Mouse (Mus musculus) limb, embryonic 14.5 days (tissue): ENCODE measurements at regions not wholly inside any gene's neighbourhood (a gene's known extent, or its start where the extent isn't known, plus 50 kb on each side); places are given as distances from the start of the nearest gene placed in this dataset.

Experiments used
- ATAC-seq: fragments of 200-750 bp; cut with Nextera tagmentation; 2 replicates; pipeline ENCODE4 v1.8.0; 2017; ENCODE audit warnings: low read depth, moderate number of reproducible peaks, moderate TSS enrichment; ENCODE audit not compliant: low FRiP score
- DNase-seq: peaks from one replicate; pipeline ENCODE4 v3.0.0-alpha.2; 2015; ENCODE audit warnings: low spot score
- H3K27ac ChIP-seq: fragments of 300-500 bp; sonication (generic); replicated peaks from 2 replicates; pipeline ENCODE4 v1.5.1; 2014; ENCODE audit warnings: low read depth, mild to moderate bottlenecking, low read length, moderate library complexity, mixed read lengths
- H3K27me3 ChIP-seq: fragments of 300-500 bp; sonication (generic); 2 replicates; pipeline ENCODE4 v1.6.1; 2014; ENCODE audit warnings: low read length, mixed read lengths; ENCODE audit not compliant: control insufficient read depth, insufficient read depth
- H3K36me3 ChIP-seq: fragments of 300-500 bp; sonication (generic); 2 replicates; pipeline ENCODE4 v1.6.1; 2014; ENCODE audit warnings: mild to moderate bottlenecking, low read length, moderate library complexity, mixed read lengths; ENCODE audit not compliant: control insufficient read depth, insufficient read depth
- H3K4me1 ChIP-seq: fragments of 300-500 bp; sonication (generic); 2 replicates; pipeline ENCODE4 v1.6.1; 2014; ENCODE audit warnings: antibody characterized with exemption, low read length, mixed read lengths; ENCODE audit not compliant: control insufficient read depth, insufficient read depth
- H3K4me2 ChIP-seq: fragments of 300-500 bp; sonication (generic); replicated peaks from 2 replicates; pipeline ENCODE4 v1.6.1; 2014; ENCODE audit warnings: low read depth, mild to moderate bottlenecking, low read length, moderate library complexity; ENCODE audit not compliant: severe bottlenecking
- H3K4me3 ChIP-seq: fragments of 300-500 bp; sonication (generic); replicated peaks from 2 replicates; pipeline ENCODE4 v1.5.1; 2014; ENCODE audit warnings: low read length
- H3K9ac ChIP-seq: fragments of 300-500 bp; sonication (generic); 2 replicates; pipeline ENCODE4 v1.6.1; 2014; ENCODE audit warnings: mild to moderate bottlenecking, low read depth, low read length, moderate library complexity; ENCODE audit not compliant: severe bottlenecking
- H3K9me3 ChIP-seq: fragments of 300-500 bp; sonication (generic); 2 replicates; pipeline ENCODE4 v1.6.1; 2016; ENCODE audit warnings: low read length; ENCODE audit not compliant: control insufficient read depth
- POLR2A ChIP-seq: fragments of 200-500 bp; IDR thresholded peaks from 2 replicates; pipeline ENCODE4 v1.8.0; 2012; ENCODE audit warnings: inconsistent platforms, mild to moderate bottlenecking, moderate library complexity, borderline replicate concordance; ENCODE audit not compliant: insufficient read depth, insufficient read length; ENCODE audit errors: extremely low read depth
- WGBS: fragments of 180-500 bp; shearing (Covaris S2); extraction: QIAGEN DNeasy Blood & Tissue Kit; methylation state at CpG from one replicate; pipeline ENCODE4 v1.1.7; 2014; 5-methylcytosine and 5-hydroxymethylcytosine counted together

DNA sequence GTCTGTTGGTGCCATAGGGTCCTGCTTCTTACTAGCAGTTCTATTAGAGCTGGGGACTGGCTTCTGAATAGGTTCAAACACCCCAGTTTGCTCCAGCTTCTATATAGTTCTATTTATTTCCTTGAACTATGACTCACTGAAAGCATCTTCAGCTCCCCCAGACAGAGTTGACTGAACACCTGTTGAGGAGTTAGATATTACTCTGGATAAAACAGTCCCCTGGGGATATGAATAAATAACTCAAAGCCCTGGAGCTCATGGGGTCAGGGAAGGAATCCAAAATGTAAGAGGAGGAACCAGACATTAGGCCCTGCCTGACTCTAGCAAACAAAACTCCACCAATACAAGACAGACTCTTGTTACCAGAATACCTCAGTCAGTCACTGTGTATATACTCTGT, 341.4 kb downstream of the Gm49356 start:
- Histone ChIP-seq H3K4me1 (no peaks in the 10 kb centered on the region), H3K36me3 (no peaks in the 10 kb centered on the region), H3K4me3 (no peak overlapping the region), H3K9me3 (no peaks in the 10 kb centered on the region; the same call in 1 of the 2 replicates), H3K27ac (no peak overlapping the region), H3K4me2 (no peak overlapping the region), H3K9ac (no peak overlapping the region), H3K27me3 (no peaks in the 10 kb centered on the region)
- no peak for TF ChIP-seq POLR2A
- DNase-seq (no peak), ATAC-seq (no peak)

GRCm38 (mm10) chr15:59231703-59232102, 342.6 kb downstream of the Gm49356 start:
- no peaks in the 10 kb centered on the region for H3K27me3 ChIP-seq
- TF ChIP-seq POLR2A = no peak
- H3K9ac ChIP-seq = no peak overlapping the region
- ATAC-seq (no peak), DNase-seq (no peak)
- H3K9me3 ChIP-seq = no peaks in the 10 kb centered on the region; the same call in 1 of the 2 replicates
- H3K27ac ChIP-seq = no peak overlapping the region
- no peaks in the 10 kb centered on the region for H3K4me1 ChIP-seq
- no peaks in the 10 kb centered on the region for H3K36me3 ChIP-seq
- no peak overlapping the region for H3K4me2 ChIP-seq
- H3K4me3 ChIP-seq = no peak overlapping the region
- WGBS = 76% methylated on average over 1 of the region's 1 CpGs

- Histone ChIP-seq H3K4me1 (no peaks in the 10 kb centered on the region), H3K27ac (no peak overlapping the region), H3K9me3 (no peaks in the 10 kb centered on the region; the same call in 1 of the 2 replicates), H3K9ac (no peak overlapping the region), H3K4me3 (no peak overlapping the region), H3K4me2 (no peak overlapping the region), H3K36me3 (no peaks in the 10 kb centered on the region), H3K27me3 (no peaks in the 10 kb centered on the region)
- WGBS = 85% methylated on average over 5 of the region's 5 CpGs
- DNase-seq (no peak), ATAC-seq (no peak)
- no peak for TF ChIP-seq POLR2A
Observed at GRCm38 (mm10) chr15:59232290-59232689, 343.2 kb downstream of the Gm49356 start.

DNA sequence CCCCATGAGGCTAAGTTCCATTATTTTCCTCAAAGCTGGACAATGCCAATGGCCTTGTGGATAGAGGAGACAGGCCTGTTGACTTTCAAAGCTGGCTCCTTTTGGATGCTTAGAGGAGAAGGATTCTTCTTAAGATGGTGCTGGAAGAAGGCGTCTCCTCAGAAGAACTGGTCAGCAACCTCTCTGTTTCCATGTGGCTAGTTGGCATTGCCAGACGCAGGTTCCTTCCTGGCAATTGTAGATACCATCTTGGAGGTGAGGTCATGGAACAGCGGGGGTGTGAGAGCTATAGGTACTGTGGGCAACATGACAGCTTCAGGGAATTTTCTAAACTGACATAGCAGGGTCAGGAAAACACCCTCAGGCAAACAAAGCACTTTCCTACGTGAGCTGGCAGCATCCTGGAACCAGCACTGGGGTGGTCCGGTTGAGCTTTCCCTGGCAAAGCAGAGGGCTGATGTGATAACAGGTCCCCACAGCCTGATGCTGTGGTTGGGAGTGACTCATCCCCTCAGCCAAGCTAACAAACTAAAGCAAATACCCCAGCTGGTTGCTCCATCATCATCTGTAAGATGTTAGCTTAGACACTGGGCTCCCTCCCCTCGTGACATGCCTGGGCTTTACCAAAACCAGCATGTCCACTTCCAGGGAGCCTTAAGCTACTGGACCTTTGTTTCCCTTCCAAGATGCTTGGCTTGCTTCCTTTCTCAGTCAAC, 348.5 kb downstream of the Gm49356 start:
- no peak overlapping the region for H3K9ac ChIP-seq
- H3K9me3 ChIP-seq = no peaks in the 10 kb centered on the region; the same call in 1 of the 2 replicates
- no peak overlapping the region for H3K4me2 ChIP-seq
- TF ChIP-seq POLR2A = no peak
- no peak for DNase-seq
- WGBS = 76% methylated on average over 6 of the region's 6 CpGs
- H3K27ac ChIP-seq = no peak overlapping the region
- H3K4me3 ChIP-seq = no peak overlapping the region
- H3K36me3 ChIP-seq = no peaks in the 10 kb centered on the region
- no peaks in the 10 kb centered on the region for H3K4me1 ChIP-seq
- no peaks in the 10 kb centered on the region for H3K27me3 ChIP-seq
- ATAC-seq = no peak

DNA sequence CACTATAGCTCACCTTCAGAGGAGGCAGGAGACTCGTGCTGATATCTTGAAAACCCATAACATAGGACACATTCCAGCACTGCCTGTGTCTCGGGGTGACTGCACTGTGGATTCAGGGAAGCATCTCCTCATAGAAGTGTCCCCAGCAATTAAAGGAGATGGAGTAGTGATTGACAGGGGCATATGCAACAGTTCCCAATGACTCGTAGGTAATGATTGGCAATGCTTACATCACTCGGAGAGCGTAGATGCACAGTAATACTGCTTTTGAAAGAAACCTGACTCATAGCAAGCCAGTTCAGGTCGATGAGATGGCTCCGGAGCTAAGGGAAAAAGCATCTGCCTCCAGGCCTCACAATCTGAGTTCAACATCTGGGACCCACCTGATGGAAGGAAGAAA, 352.7 kb downstream of the Gm49356 start:
- Histone ChIP-seq H3K36me3 (no peaks in the 10 kb centered on the region), H3K4me3 (no peak overlapping the region), H3K27ac (no peak overlapping the region), H3K9ac (no peak overlapping the region), H3K27me3 (no peaks in the 10 kb centered on the region), H3K4me2 (no peak overlapping the region), H3K4me1 (no peaks in the 10 kb centered on the region), H3K9me3 (no peaks in the 10 kb centered on the region)
- 79% methylated on average over 7 of the region's 7 CpGs for WGBS
- DNase-seq = no peak
- ATAC-seq = no peak
- no peak for TF ChIP-seq POLR2A
